8 mouse cellular contexts compared by ENCODE assay signal in the genomic region with DNA sequence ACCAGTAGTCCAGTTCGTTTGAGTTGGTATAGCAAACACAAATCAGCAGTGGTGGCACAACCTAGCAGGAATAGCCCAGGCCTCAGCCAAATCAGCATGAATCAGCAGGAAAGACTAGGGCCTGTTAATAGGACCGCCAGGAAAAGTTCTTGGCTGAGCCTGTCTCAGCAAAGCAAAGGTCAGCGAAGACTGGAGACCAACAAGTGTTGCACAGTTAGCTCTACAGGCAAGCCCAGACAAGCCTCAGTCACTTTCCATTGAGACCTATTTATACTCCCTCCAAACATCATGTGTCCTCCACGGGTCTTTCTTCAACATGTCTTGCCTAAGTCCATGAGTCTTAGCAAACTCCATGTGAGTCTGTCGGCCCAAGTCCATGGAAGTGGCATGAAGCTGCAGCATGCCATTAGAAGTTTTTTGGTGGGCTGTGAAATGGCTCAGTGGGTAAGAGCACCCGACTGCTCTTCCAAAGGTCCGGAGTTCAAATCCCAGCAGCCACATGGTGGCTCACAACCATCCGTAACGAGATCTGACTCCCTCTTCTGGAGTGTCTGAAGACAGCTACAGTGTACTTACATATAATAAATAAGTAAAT. TPM values are rescaled to one million over a fixed set of nuclear protein-coding genes. Genes with fewer than 3 reads are reported as not detected.
A peak's percentile ranks its signal among the peaks of the same experiment; 100 is the strongest.
DNase-seq lines count a peak whose midpoint lies in the region; TF ChIP-seq lines count a peak whose summit lies in the region.
"Not testable (repeated sequence)": the region's sequence is repeated elsewhere in the genome, so short reads cannot be mapped to it uniquely, and the experiment has no call there.
"Had no signal": no experiment of that assay in that cellular context is flagged by ENCODE, and none has a peak within 500 bp of the region (broad histone marks: within the 10 kb centered on the region; RNA-seq: fewer than 3 reads in every experiment).

No protein-coding gene starts in this region.

- not testable (repeated sequence) for H3K9ac ChIP-seq in liver, adult 2 months (ENCODE audit: low read depth, low read length)

- not testable (repeated sequence) for H3K4me3 ChIP-seq in liver, adult 2 months (ENCODE audit: insufficient read depth, low read depth, low read length)

- not testable (repeated sequence) for TF ChIP-seq CTCF in liver, adult 2 months (IDR thresholded peaks at IDR 0.05; ENCODE audit: low read depth, low read length)

- 63% methylated on average over 9 of the region's 9 CpGs for WGBS in liver, adult 2 months

- not testable (repeated sequence) for H3K79me2 ChIP-seq in liver, adult 2 months (ENCODE audit: control insufficient read depth, insufficient read depth, low read length)

- not testable (repeated sequence) for H3K4me1 ChIP-seq in liver, adult 2 months (ENCODE audit: control insufficient read depth, insufficient read depth, low read length)

- TF ChIP-seq POLR2A in liver, adult 2 months (IDR thresholded peaks at IDR 0.05; ENCODE audit: extremely low read depth, insufficient read depth, low read length), result not testable (repeated sequence)

- H3K27ac ChIP-seq in liver, adult 2 months (replicated peaks; ENCODE audit: insufficient read depth, low read depth, low read length), result not testable (repeated sequence)

- H3K27me3 ChIP-seq in liver, adult 2 months (ENCODE audit: control insufficient read depth, insufficient read depth, low read length), result not testable (repeated sequence)

- not testable (repeated sequence) for H3K36me3 ChIP-seq in liver, adult 2 months (ENCODE audit: control insufficient read depth, insufficient read depth, low read length)

- peak; percentile 36 for DNase-seq in 3T3-L1 (ENCODE audit: low read depth, low spot score)
- DNase-seq in ES-CJ7 (ENCODE audit: low read depth, low spot score), result peak; percentile 20
- peak; percentile 49 for DNase-seq in R1 (ENCODE audit: low read depth, low spot score)
- DNase-seq in adrenal gland, postnatal 14 days, result peak; percentile 8
- peak; percentile 12 for DNase-seq in kidney, adult 11 months
- DNase-seq in liver, adult 2 months (ENCODE audit: extremely low read depth, low read depth, low spot score), result peak; percentile 83
- DNase-seq in yolk sac, embryonic 10.5 days (ENCODE audit: low spot score), result peak; percentile 46

RNA-seq across cellular contexts. Expression of a gene that starts 11.3 kb away (rescaled TPM):
- total RNA-seq in adrenal gland, postnatal 14 days (2021), result 7.1 and 8.5 TPM in 2 replicates
- 3.8 and 4.4 TPM in 2 replicates for total RNA-seq in liver, adult 2 months (2014; rRNA removed)
- 0.28 and 0.50 TPM in 2 replicates for polyA plus RNA-seq in liver, adult 2 months (2012; rRNA removed)

RNA-seq across cellular contexts. Expression of a gene that starts 15.9 kb away (rescaled TPM):
- 3.3 TPM in 2 replicates for total RNA-seq in adrenal gland, postnatal 14 days (2021)
- total RNA-seq in liver, adult 2 months (2014; rRNA removed), result 2.1 and 2.8 TPM in 2 replicates
- 0.29 and 0.66 TPM in 2 replicates for polyA plus RNA-seq in liver, adult 2 months (2012; rRNA removed)
- polyA plus RNA-seq: adrenal gland, adult 2 months had no signal

RNA-seq across cellular contexts. Expression of a gene that starts 49.9 kb away (rescaled TPM):
- 4.8 and 5.6 TPM in 2 replicates for total RNA-seq in adrenal gland, postnatal 14 days (2021)
- 3.8 and 4.3 TPM in 2 replicates for total RNA-seq in liver, adult 2 months (2014; rRNA removed)
- polyA plus RNA-seq in liver, adult 2 months (2012; rRNA removed), result 0.95 and 1.2 TPM in 2 replicates

RNA-seq across cellular contexts. Expression of a gene that starts 55.4 kb away (rescaled TPM):
- 3.1 and 4.1 TPM in 2 replicates for total RNA-seq in adrenal gland, postnatal 14 days (2021)
- 0.67 and 0.74 TPM in 2 replicates for total RNA-seq in liver, adult 2 months (2014; rRNA removed)
- polyA plus RNA-seq in liver, adult 2 months (2012; rRNA removed), result 0.05 and 0.09 TPM in 2 replicates
- polyA plus RNA-seq: adrenal gland, adult 2 months had no signal

Comparison
In these comparisons a context has a peak if more than half of its experiments do, and no peak if none do; other contexts are left out.
1. DNase-seq: peak in every context shown above with its lines; median percentile 83 in liver, adult 2 months; 49 in R1; 46 in yolk sac, embryonic 10.5 days; 36 in 3T3-L1; 20 in ES-CJ7; 12 in kidney, adult 11 months; 8 in adrenal gland, postnatal 14 days.